Mouse (Mus musculus) embryonic fibroblast, embryonic 13.5 days (primary cell): ENCODE measurements around the gene Tango6. TPM values are rescaled to one million over a fixed set of nuclear protein-coding genes. Genes with fewer than 3 reads are reported as not detected.

Experiments used
- H3K27ac ChIP-seq: 2 replicates; pipeline ENCODE4 v1.5.1; 2012; ENCODE audit warnings: low read length, control low read depth, inconsistent platforms; ENCODE audit not compliant: insufficient read depth
- H3K4me1 ChIP-seq: 2 replicates; pipeline ENCODE4 v1.6.1; 2011; ENCODE audit warnings: low read length; ENCODE audit not compliant: control insufficient read depth, insufficient read depth
- H3K4me3 ChIP-seq: 2 replicates; pipeline ENCODE4 v1.5.1; 2011; ENCODE audit warnings: mild to moderate bottlenecking, control low read depth, low read length; ENCODE audit not compliant: insufficient read depth
- CTCF ChIP-seq: IDR thresholded peaks from 2 replicates; pipeline ENCODE4 v1.5.1; 2011; ENCODE audit warnings: mild to moderate bottlenecking, control low read depth, low read length, moderate library complexity, borderline replicate concordance; ENCODE audit not compliant: insufficient read depth
- POLR2A ChIP-seq: IDR thresholded peaks from 2 replicates; pipeline ENCODE4 v1.6.1; 2011; ENCODE audit warnings: low read depth, mild to moderate bottlenecking, control low read depth, low read length, moderate library complexity
- polyA plus RNA-seq: library from polyadenylated mRNA; stranded (reverse); fragments of >200 nt; gene quantifications from 2 replicates; pipeline ENCODE4 v1.2.4, GENCODE M21; 2011; ENCODE audit warnings: low read depth; ENCODE audit not compliant: missing spikeins, insufficient read length

Tango6 gene
- polyA plus RNA-seq, 1 experiment = 7.2 TPM

DNA sequence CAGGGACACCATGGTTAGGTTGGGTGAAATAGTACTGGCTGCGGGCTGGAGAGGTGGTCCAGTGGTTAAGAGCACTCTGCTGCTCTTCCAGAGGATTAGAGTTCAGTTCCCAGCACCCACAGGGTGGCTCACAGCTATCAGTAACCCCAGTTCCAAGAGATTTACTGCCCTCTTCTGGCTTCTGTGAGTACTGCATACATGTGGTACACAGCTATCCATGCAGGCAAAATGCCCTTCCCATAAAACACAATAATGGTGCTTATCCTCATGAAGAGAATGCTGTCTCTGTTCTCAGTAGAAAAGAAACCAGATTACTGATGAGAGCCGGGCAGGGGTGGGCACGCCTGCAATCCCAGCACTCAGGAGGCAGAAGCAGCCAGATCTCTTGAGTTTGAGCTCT lies 123.0 kb downstream of the Tango6 start:
- Histone ChIP-seq H3K4me3 (no peak overlapping the region), H3K27ac (no peak overlapping the region), H3K4me1 (no peaks in the 10 kb centered on the region)
- TF ChIP-seq POLR2A = no peak
- TF ChIP-seq CTCF = no peak

GRCm38 (mm10) chr8:106807461-106807860 lies 124.6 kb downstream of the Tango6 start:
- no peak for TF ChIP-seq POLR2A
- TF ChIP-seq CTCF = no peak
- Histone ChIP-seq H3K27ac (no peak overlapping the region), H3K4me1 (peaks cover under 1% of the 10 kb centered on the region; the same call in 1 of the 2 replicates), H3K4me3 (no peak overlapping the region)

GRCm38 (mm10) chr8:106809726-106810125 lies 126.9 kb downstream of the Tango6 start:
- TF ChIP-seq POLR2A (no peak), CTCF (no peak)
- no peak overlapping the region for H3K27ac ChIP-seq

DNA sequence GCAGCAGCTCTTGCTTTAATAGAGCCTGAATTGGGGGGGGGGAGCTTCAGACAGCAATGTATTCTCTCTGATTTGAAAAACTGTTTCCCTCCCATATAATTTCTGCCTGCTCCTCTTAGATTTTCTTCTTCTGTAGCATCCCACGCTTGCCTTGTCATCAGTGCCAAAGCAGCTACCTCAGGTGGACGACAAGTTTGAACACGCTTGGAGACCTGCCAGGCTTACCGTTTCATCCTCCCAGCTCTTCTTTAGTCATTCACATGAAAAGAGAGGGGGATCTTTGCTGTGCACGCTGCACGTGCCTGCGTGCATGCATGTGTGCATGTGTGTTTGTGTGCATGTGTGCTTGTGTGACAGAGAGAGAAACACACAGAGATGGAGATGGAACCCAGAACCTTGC lies 127.5 kb downstream of the Tango6 start:
- TF ChIP-seq POLR2A (no peak), CTCF (no peak)
- peaks cover 5% of the 10 kb centered on the region; the same call in 1 of the 2 replicates for H3K4me1 ChIP-seq

More at GRCm38 (mm10) chr8:106809726-106810125, 126.9 kb downstream of the Tango6 start:
- Histone ChIP-seq H3K4me3 (no peak overlapping the region), H3K4me1 (peaks cover 5% of the 10 kb centered on the region; the same call in 1 of the 2 replicates)

DNA sequence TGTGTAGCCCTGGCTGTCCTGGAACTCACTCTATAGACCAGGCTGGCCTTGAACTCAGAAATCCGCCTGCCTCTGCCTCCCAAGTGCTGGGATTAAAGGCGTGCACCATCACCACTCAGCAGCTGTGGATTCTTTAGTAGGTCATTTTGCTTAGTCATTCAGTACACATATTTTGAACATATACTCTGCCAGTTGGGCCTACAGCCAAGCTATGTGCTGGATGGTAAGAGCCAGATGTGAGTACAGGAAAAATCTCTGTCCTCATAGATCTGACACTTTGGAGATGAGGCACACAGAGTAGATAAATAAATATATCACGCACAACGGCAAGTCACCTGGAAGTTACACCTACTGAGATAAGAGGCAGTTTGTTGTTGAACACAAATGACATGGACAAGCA lies 129.7 kb downstream of the Tango6 start:
- Histone ChIP-seq H3K4me3 (no peak overlapping the region), H3K27ac (no peak overlapping the region), H3K4me1 (peaks cover 5% of the 10 kb centered on the region; the same call in 1 of the 2 replicates)
- TF ChIP-seq CTCF (no peak), POLR2A (no peak)

More for the DNA sequence above, 127.5 kb downstream of the Tango6 start:
- Histone ChIP-seq H3K4me3 (no peak overlapping the region), H3K27ac (no peak overlapping the region)

DNA sequence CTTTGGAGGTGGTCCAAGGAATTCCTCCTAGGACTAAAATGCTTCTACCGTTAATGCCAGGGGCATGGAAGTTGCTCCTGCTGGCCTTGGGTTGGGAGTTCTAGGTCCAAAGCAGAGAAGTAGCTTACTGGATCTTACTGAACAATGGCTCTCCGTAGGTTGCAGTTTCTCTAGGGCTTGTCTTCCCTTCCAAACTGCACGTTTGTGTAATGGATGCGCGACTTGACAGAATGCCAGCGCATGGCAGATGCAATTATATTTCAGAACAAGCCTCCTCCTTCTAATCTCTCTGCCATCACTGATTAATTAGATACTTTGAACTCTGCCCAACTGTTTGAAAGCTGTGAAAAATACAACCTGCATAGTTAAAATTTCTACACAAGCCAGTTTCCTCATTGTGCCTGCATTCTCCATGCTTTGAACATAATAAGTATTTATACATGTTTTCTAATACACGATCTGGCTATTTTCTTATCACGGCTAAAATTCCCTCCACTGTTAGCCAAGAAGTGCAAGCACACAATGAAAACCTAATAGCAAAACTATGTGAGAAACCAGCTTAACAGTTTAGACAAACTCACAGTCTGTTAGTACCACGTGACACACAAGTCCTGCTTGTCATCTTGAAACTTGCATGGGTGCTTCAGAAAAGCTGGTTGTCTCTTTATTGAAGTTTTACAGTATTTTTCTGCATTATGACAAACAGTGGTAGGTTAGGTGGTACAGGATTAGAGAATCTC lies 133.7 kb downstream of the Tango6 start:
- Histone ChIP-seq H3K4me1 (peaks cover 20% of the 10 kb centered on the region), H3K4me3 (no peak overlapping the region), H3K27ac (no peak overlapping the region)
- TF ChIP-seq CTCF (no peak), POLR2A (no peak)

GRCm38 (mm10) chr8:106817171-106817545 lies 134.3 kb downstream of the Tango6 start:
- TF ChIP-seq POLR2A (no peak), CTCF (no peak)
- Histone ChIP-seq H3K4me3 (no peak overlapping the region), H3K4me1 (peaks cover 20% of the 10 kb centered on the region), H3K27ac (no peak overlapping the region)

- H3K4me3 ChIP-seq = no peak overlapping the region
- H3K27ac ChIP-seq = peak overlapping the region; percentile 2; the same call in 1 of the 2 replicates
- TF ChIP-seq POLR2A = no peak
- TF ChIP-seq CTCF = no peak
- peaks cover 15% of the 10 kb centered on the region for H3K4me1 ChIP-seq
These were observed 136.0 kb downstream of the Tango6 start for GRCm38 (mm10) chr8:106818626-106819515.

DNA sequence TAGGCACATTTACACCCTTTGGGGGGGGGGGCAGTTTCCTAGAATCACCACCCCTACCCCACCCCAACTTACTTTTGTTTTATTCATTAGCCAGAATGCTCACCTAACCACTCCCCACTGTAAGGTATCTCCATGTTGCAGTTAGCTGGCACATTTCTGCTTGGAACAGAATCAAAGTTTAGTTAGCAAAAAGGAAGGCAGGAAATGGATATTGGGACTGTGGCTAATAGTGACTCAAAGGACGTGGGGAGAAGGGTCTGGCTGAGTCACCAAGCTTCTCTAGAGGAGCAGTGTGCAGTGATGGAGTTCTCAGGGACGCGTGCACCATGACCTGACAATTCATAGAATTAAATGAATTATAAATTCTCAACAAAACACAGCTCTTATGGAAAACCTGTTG lies 136.7 kb downstream of the Tango6 start:
- peak overlapping the region; percentile 2; the same call in 1 of the 2 replicates for H3K27ac ChIP-seq
- no peak for TF ChIP-seq CTCF
- TF ChIP-seq POLR2A = no peak
- H3K4me3 ChIP-seq = no peak overlapping the region

More for the DNA sequence above, 136.7 kb downstream of the Tango6 start:
- H3K4me1 ChIP-seq = peaks cover 15% of the 10 kb centered on the region
